Mouse (Mus musculus): ENCODE results near the gene Ip6k3. TPM values are rescaled to one million over a fixed set of nuclear protein-coding genes. Genes with fewer than 3 reads are reported as not detected.

The Ip6k3 gene
- polyA plus RNA-seq (2012), result not detected in 2 replicates

GRCm38 (mm10) chr17:27167545-27167944 lies at the start of gene Ip6k3:
Ip6k3 (minus strand) TSS chr17:27167795.
- no peak for TF ChIP-seq GATA1 (IDR thresholded peaks at IDR 0.05; ENCODE audit: low read length)

GRCm38 (mm10) chr17:27212768-27213525 lies 45.4 kb upstream of the Ip6k3 start:
- TF ChIP-seq GATA1 (IDR thresholded peaks at IDR 0.05; ENCODE audit: low read length), result no peak

GRCm38 (mm10) chr17:27212006-27212405 lies 44.4 kb upstream of the Ip6k3 start:
- no peak for TF ChIP-seq GATA1 (IDR thresholded peaks at IDR 0.05; ENCODE audit: low read length)

- no peak for TF ChIP-seq GATA1 (IDR thresholded peaks at IDR 0.05; ENCODE audit: low read length)
Measured at GRCm38 (mm10) chr17:27207113-27207707, 39.6 kb upstream of the Ip6k3 start.

GRCm38 (mm10) chr17:27204075-27204909 lies 36.7 kb upstream of the Ip6k3 start, which contains the start of gene Lemd2:
Lemd2 (minus strand) TSS chr17:27204469.
- no peak for TF ChIP-seq GATA1 (IDR thresholded peaks at IDR 0.05; ENCODE audit: low read length)

- TF ChIP-seq GATA1 (IDR thresholded peaks at IDR 0.05; ENCODE audit: low read length), result no peak
Measured at GRCm38 (mm10) chr17:27203358-27204074, 35.9 kb upstream of the Ip6k3 start.

GRCm38 (mm10) chr17:27202919-27203357 lies 35.3 kb upstream of the Ip6k3 start:
- TF ChIP-seq GATA1 (IDR thresholded peaks at IDR 0.05; ENCODE audit: low read length), result no peak

- TF ChIP-seq GATA1 (IDR thresholded peaks at IDR 0.05; ENCODE audit: low read length), result no peak
Measured at GRCm38 (mm10) chr17:27201981-27202380, 34.4 kb upstream of the Ip6k3 start.

- TF ChIP-seq GATA1 (IDR thresholded peaks at IDR 0.05; ENCODE audit: low read length), result no peak
Measured at GRCm38 (mm10) chr17:27200801-27201200, 33.2 kb upstream of the Ip6k3 start.

- no peak for TF ChIP-seq GATA1 (IDR thresholded peaks at IDR 0.05; ENCODE audit: low read length)
Measured at GRCm38 (mm10) chr17:27199864-27200263, 32.3 kb upstream of the Ip6k3 start.

GRCm38 (mm10) chr17:27199205-27199604 lies 31.6 kb upstream of the Ip6k3 start:
- TF ChIP-seq GATA1 (IDR thresholded peaks at IDR 0.05; ENCODE audit: low read length), result no peak

- TF ChIP-seq GATA1 (IDR thresholded peaks at IDR 0.05; ENCODE audit: low read length), result no peak
Measured at GRCm38 (mm10) chr17:27196206-27196605, 28.6 kb upstream of the Ip6k3 start.

- no peak for TF ChIP-seq GATA1 (IDR thresholded peaks at IDR 0.05; ENCODE audit: low read length)
Measured at GRCm38 (mm10) chr17:27194258-27195185, 26.9 kb upstream of the Ip6k3 start.

- no peak for TF ChIP-seq GATA1 (IDR thresholded peaks at IDR 0.05; ENCODE audit: low read length)
Measured at GRCm38 (mm10) chr17:27191804-27192203, 24.2 kb upstream of the Ip6k3 start.

Measured in G1E-ER4 (cell line).